Mouse (Mus musculus) limb, embryonic 14.5 days (tissue): Measurements from ENCODE around the gene Them7. TPM values are rescaled to one million over a fixed set of nuclear protein-coding genes. Genes with fewer than 3 reads are reported as not detected.

Experiments used
- ATAC-seq: fragments of 200-750 bp; cut with Nextera tagmentation; 2 replicates; pipeline ENCODE4 v1.8.0; 2017; ENCODE audit warnings: low read depth, moderate number of reproducible peaks, moderate TSS enrichment; ENCODE audit not compliant: low FRiP score
- DNase-seq: peaks from one replicate; pipeline ENCODE4 v3.0.0-alpha.2; 2015; ENCODE audit warnings: low spot score
- H3K27ac ChIP-seq: fragments of 300-500 bp; sonication (generic); replicated peaks from 2 replicates; pipeline ENCODE4 v1.5.1; 2014; ENCODE audit warnings: low read depth, mild to moderate bottlenecking, low read length, moderate library complexity, mixed read lengths
- H3K27me3 ChIP-seq: fragments of 300-500 bp; sonication (generic); 2 replicates; pipeline ENCODE4 v1.6.1; 2014; ENCODE audit warnings: low read length, mixed read lengths; ENCODE audit not compliant: control insufficient read depth, insufficient read depth
- H3K36me3 ChIP-seq: fragments of 300-500 bp; sonication (generic); 2 replicates; pipeline ENCODE4 v1.6.1; 2014; ENCODE audit warnings: mild to moderate bottlenecking, low read length, moderate library complexity, mixed read lengths; ENCODE audit not compliant: control insufficient read depth, insufficient read depth
- H3K4me1 ChIP-seq: fragments of 300-500 bp; sonication (generic); 2 replicates; pipeline ENCODE4 v1.6.1; 2014; ENCODE audit warnings: antibody characterized with exemption, low read length, mixed read lengths; ENCODE audit not compliant: control insufficient read depth, insufficient read depth
- H3K4me2 ChIP-seq: fragments of 300-500 bp; sonication (generic); replicated peaks from 2 replicates; pipeline ENCODE4 v1.6.1; 2014; ENCODE audit warnings: low read depth, mild to moderate bottlenecking, low read length, moderate library complexity; ENCODE audit not compliant: severe bottlenecking
- H3K4me3 ChIP-seq: fragments of 300-500 bp; sonication (generic); replicated peaks from 2 replicates; pipeline ENCODE4 v1.5.1; 2014; ENCODE audit warnings: low read length
- H3K9ac ChIP-seq: fragments of 300-500 bp; sonication (generic); 2 replicates; pipeline ENCODE4 v1.6.1; 2014; ENCODE audit warnings: mild to moderate bottlenecking, low read depth, low read length, moderate library complexity; ENCODE audit not compliant: severe bottlenecking
- H3K9me3 ChIP-seq: fragments of 300-500 bp; sonication (generic); 2 replicates; pipeline ENCODE4 v1.6.1; 2016; ENCODE audit warnings: low read length; ENCODE audit not compliant: control insufficient read depth
- POLR2A ChIP-seq: fragments of 200-500 bp; IDR thresholded peaks from 2 replicates; pipeline ENCODE4 v1.8.0; 2012; ENCODE audit warnings: inconsistent platforms, mild to moderate bottlenecking, moderate library complexity, borderline replicate concordance; ENCODE audit not compliant: insufficient read depth, insufficient read length; ENCODE audit errors: extremely low read depth
- WGBS: fragments of 180-500 bp; shearing (Covaris S2); extraction: QIAGEN DNeasy Blood & Tissue Kit; methylation state at CpG from one replicate; pipeline ENCODE4 v1.1.7; 2014; 5-methylcytosine and 5-hydroxymethylcytosine counted together
- polyA plus RNA-seq, 2 experiments: library from polyadenylated mRNA; depleted of rRNA in 1 of 2; stranded (reverse) in 1 of 2; unstranded in 1 of 2; fragments of >200 nt; fragmentation: Nextera tagmentation in 1 of 2; extraction: Ambion mirVana in 1 of 2; gene quantifications; 2 replicates each; pipeline versions ENCODE4 v1.2.1 to v1.2.3; 2012 to 2014

Them7 gene
- polyA plus RNA-seq, 2 experiments, result 0.63 to 0.94 TPM

- no peak for DNase-seq
- no peak overlapping the region for H3K27ac ChIP-seq
- 0 out of 2 replicates have a peak, but pooled peaks cover 2% of the 10 kb centered on the region for H3K4me1 ChIP-seq
- no peak overlapping the region for H3K9ac ChIP-seq
- no peak overlapping the region for H3K4me2 ChIP-seq
- no peaks in the 10 kb centered on the region for H3K9me3 ChIP-seq
- 15% methylated on average over 7 of the region's 7 CpGs for WGBS
- TF ChIP-seq POLR2A, result no peak
- no peak for ATAC-seq
- H3K27me3 ChIP-seq, result no peaks in the 10 kb centered on the region
- no peak overlapping the region for H3K4me3 ChIP-seq
- no peaks in the 10 kb centered on the region for H3K36me3 ChIP-seq
Observed at GRCm38 (mm10) chr2:105242940-105243339, 18.8 kb downstream of the Them7 start.

- H3K4me1 ChIP-seq, result 0 out of 2 replicates have a peak, but pooled peaks cover 2% of the 10 kb centered on the region
- H3K27ac ChIP-seq, result no peak overlapping the region
- no peak overlapping the region for H3K4me3 ChIP-seq
- no peaks in the 10 kb centered on the region for H3K9me3 ChIP-seq
- DNase-seq (no peak), ATAC-seq (peak; percentile 77)
- no peak overlapping the region for H3K9ac ChIP-seq
- no peak overlapping the region for H3K4me2 ChIP-seq
- 49% methylated on average over 13 of the region's 13 CpGs for WGBS
- no peaks in the 10 kb centered on the region for H3K27me3 ChIP-seq
- no peak for TF ChIP-seq POLR2A
- H3K36me3 ChIP-seq, result no peaks in the 10 kb centered on the region
Observed at GRCm38 (mm10) chr2:105244733-105245132, 20.6 kb downstream of the Them7 start.

- Histone ChIP-seq H3K4me3 (no peak overlapping the region), H3K9me3 (no peaks in the 10 kb centered on the region), H3K27me3 (no peaks in the 10 kb centered on the region), H3K9ac (no peak overlapping the region), H3K27ac (no peak overlapping the region), H3K4me2 (no peak overlapping the region), H3K4me1 (no peaks in the 10 kb centered on the region), H3K36me3 (no peaks in the 10 kb centered on the region)
- WGBS, result 79% methylated on average over 3 of the region's 3 CpGs
- no peak for TF ChIP-seq POLR2A
- ATAC-seq (no peak), DNase-seq (no peak)
Observed at GRCm38 (mm10) chr2:105251978-105252377, 27.9 kb downstream of the Them7 start.

- H3K9ac ChIP-seq, result no peak overlapping the region
- TF ChIP-seq POLR2A, result no peak
- DNase-seq, result peak; percentile 58
- H3K4me3 ChIP-seq, result no peak overlapping the region
- H3K4me1 ChIP-seq, result no peaks in the 10 kb centered on the region
- H3K36me3 ChIP-seq, result no peaks in the 10 kb centered on the region
- 51% methylated on average over 7 of the region's 7 CpGs for WGBS
- no peak overlapping the region for H3K4me2 ChIP-seq
- H3K27me3 ChIP-seq, result no peaks in the 10 kb centered on the region
- no peak overlapping the region for H3K27ac ChIP-seq
- ATAC-seq, result peak; percentile 90
- no peaks in the 10 kb centered on the region for H3K9me3 ChIP-seq
Observed at GRCm38 (mm10) chr2:105252824-105253223, 28.7 kb downstream of the Them7 start.

- Histone ChIP-seq H3K27me3 (no peaks in the 10 kb centered on the region), H3K36me3 (no peaks in the 10 kb centered on the region), H3K4me1 (no peaks in the 10 kb centered on the region), H3K27ac (no peak overlapping the region), H3K9ac (no peak overlapping the region), H3K4me3 (no peak overlapping the region), H3K9me3 (no peaks in the 10 kb centered on the region), H3K4me2 (no peak overlapping the region)
- DNase-seq (no peak), ATAC-seq (no peak)
- 63% methylated on average over 4 of the region's 4 CpGs for WGBS
- TF ChIP-seq POLR2A, result no peak
Observed at GRCm38 (mm10) chr2:105255457-105255856, 31.3 kb downstream of the Them7 start.
